Mouse (Mus musculus) cortical plate, adult 2 months (tissue): ENCODE data around the gene Ahsg.

ENCODE experiments used
- CTCF ChIP-seq: fragments of 200-500 bp; IDR thresholded peaks from 2 replicates; pipeline ENCODE4 v1.5.1; 2011; ENCODE audit warnings: mild to moderate bottlenecking, control low read depth, low read length; ENCODE audit not compliant: insufficient read depth; ENCODE audit errors: extremely low read depth
- POLR2A ChIP-seq: fragments of 200-500 bp; IDR thresholded peaks from 2 replicates; pipeline ENCODE4 v1.6.1; 2011; ENCODE audit warnings: mild to moderate bottlenecking, low read length, control low read depth; ENCODE audit not compliant: insufficient read depth; ENCODE audit errors: extremely low read depth

GRCm38 (mm10) chr16:22947371-22947770 lies 56.3 kb downstream of the Ahsg start:
- no peak for TF ChIP-seq CTCF
- TF ChIP-seq POLR2A, result no peak
